Comparison of ENCODE assay signal across 24 mouse cellular contexts in the genomic region with DNA sequence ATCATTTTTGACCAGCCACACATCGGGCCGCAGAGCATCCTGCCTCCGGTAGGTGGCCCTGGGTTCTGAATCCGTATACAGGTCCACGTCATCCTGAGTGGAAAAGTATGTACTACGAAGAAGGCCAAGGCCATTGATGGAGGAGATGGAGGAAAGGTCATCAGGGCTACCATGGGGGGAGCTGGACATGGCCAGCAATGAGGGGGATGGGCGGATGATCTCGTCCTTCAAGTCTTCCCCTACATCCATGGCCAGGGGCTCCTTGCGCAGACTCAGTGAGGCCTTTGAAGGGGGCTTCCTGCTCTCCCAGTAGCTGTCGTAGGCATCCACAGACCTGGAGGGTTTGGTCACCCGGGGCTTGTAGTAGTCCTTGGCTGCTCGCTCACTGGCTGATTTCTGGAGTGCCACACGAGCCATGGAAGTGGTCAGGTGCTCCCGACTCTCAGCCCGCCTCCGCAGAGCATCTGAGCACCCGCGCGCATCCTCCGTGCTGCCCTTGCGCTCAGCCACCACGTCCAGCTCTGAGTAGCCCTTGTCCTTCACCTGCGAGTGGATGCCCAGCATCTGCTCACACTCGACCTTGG. TPM values are rescaled to one million over a fixed set of nuclear protein-coding genes. Genes with fewer than 3 reads are reported as not detected.
DNase-seq lines count a peak whose midpoint lies in the region; ATAC-seq and TF ChIP-seq lines count a peak whose summit lies in the region.
"Had no signal": no experiment of that assay in that cellular context is flagged by ENCODE, and none has a peak within 500 bp of the region (broad histone marks: within the 10 kb centered on the region; RNA-seq: fewer than 3 reads in every experiment).

No protein-coding gene starts in this region.

- peak overlapping the region; percentile 29; the same call in 1 of the 2 replicates for H3K4me3 ChIP-seq in E14TG2a.4 (replicated peaks; ENCODE audit: low read length)
- H3K4me3 ChIP-seq in forebrain, embryonic 10.5 days = no peak overlapping the region
- H3K4me3 ChIP-seq: embryonic facial prominence, embryonic 15.5 days; heart, embryonic 13.5 days; hindbrain, embryonic 13.5 days; limb, embryonic 15.5 days; liver, embryonic 15.5 days; lung, embryonic 15.5 days; midbrain, embryonic 13.5 days; neural tube, embryonic 12.5 days had no signal

- H3K4me1 ChIP-seq in E14TG2a.4 (replicated peaks; ENCODE audit: low read depth, low read length) = peaks cover 65% of the 10 kb centered on the region
- H3K4me1 ChIP-seq in forebrain, embryonic 10.5 days = no peaks in the 10 kb centered on the region
- H3K4me1 ChIP-seq: midbrain, embryonic 13.5 days; neural tube, embryonic 12.5 days had no signal

- 0 out of 2 replicates have a peak, but pooled peaks have one; percentile 16 for ATAC-seq in cerebellum, adult (ENCODE audit: insufficient number of reproducible peaks, low FRiP score, low TSS enrichment)
- ATAC-seq: activated CD4-positive, CD25-positive, alpha-beta regulatory T cell, adult 4 months; midbrain, embryonic 13.5 days had no signal

- H3K27me3 ChIP-seq in E14TG2a.4 (ENCODE audit: insufficient read depth, low read length) = no peaks in the 10 kb centered on the region
- no peaks in the 10 kb centered on the region for H3K27me3 ChIP-seq in forebrain, embryonic 10.5 days (ENCODE audit: poor library complexity, severe bottlenecking)
- H3K27me3 ChIP-seq: CH12.LX; embryonic facial prominence, embryonic 15.5 days; heart, embryonic 13.5 days; hindbrain, embryonic 13.5 days; limb, embryonic 15.5 days; liver, embryonic 15.5 days; lung, embryonic 15.5 days; megakaryocyte, embryonic 14.5 days; midbrain, embryonic 13.5 days; neural tube, embryonic 12.5 days had no signal

- no peak for DNase-seq in cerebellum, postnatal 4 days (ENCODE audit: low spot score in 2 of 2)
- DNase-seq in cerebellum, adult 11 months = peak; percentile 73
- peak; percentile 86 for DNase-seq in cerebellum, adult 9-11 months
- DNase-seq in layer of hippocampus, adult 9-11 months = no peak
- DNase-seq in Muller cell, postnatal 12 days (ENCODE audit: inconsistent ontology term) = no peak
- DNase-seq in forebrain, embryonic 10.5 days (ENCODE audit: extremely low spot score, low spot score) = no peak
- DNase-seq: B cell, adult 2 months; lung, postnatal 36 days; retina, postnatal 1 day; right cerebral cortex, postnatal 25 days; spleen, adult 18-20 months had no signal

- 95% methylated on average over 24 of the region's 24 CpGs for whole genome bisulfite sequencing in forebrain, embryonic 10.5 days

- H3K36me3 ChIP-seq in E14TG2a.4 (ENCODE audit: insufficient read depth, low read length) = peaks cover 86% of the 10 kb centered on the region
- H3K36me3 ChIP-seq in forebrain, embryonic 10.5 days (replicated peaks) = peaks cover 69% of the 10 kb centered on the region

- H3K9me3 ChIP-seq in E14TG2a.4 (ENCODE audit: low read length) = no peaks in the 10 kb centered on the region
- no peaks in the 10 kb centered on the region for H3K9me3 ChIP-seq in forebrain, embryonic 10.5 days
- H3K9me3 ChIP-seq: embryonic facial prominence, embryonic 15.5 days; heart, embryonic 13.5 days; hindbrain, embryonic 13.5 days; limb, embryonic 15.5 days; liver, embryonic 15.5 days; lung, embryonic 15.5 days; megakaryocyte, embryonic 14.5 days; midbrain, embryonic 13.5 days; neural tube, embryonic 12.5 days had no signal

- peak; percentile 10; the same call in 1 of the 2 replicates for TF ChIP-seq CTCF in E14TG2a.4 (conservative IDR thresholded peaks at IDR 0.05; ENCODE audit: low read length)

- no peak overlapping the region for H3K27ac ChIP-seq in forebrain, embryonic 10.5 days
- H3K27ac ChIP-seq: embryonic facial prominence, embryonic 15.5 days; heart, embryonic 13.5 days; hindbrain, embryonic 13.5 days; limb, embryonic 15.5 days; liver, embryonic 15.5 days; lung, embryonic 15.5 days; midbrain, embryonic 13.5 days; neural tube, embryonic 12.5 days had no signal

RNA-seq across cellular contexts. Expression of gene Rnf114, which starts 8.5 kb away (rescaled TPM):
- 136 and 137 TPM in 2 replicates for polyA plus RNA-seq in forebrain, embryonic 10.5 days (2016; fragmentation: Nextera tagmentation; extraction: Ambion mirVana)

RNA-seq across cellular contexts. Expression of gene Spata2, which starts 8.8 kb away (rescaled TPM):
- polyA plus RNA-seq in forebrain, embryonic 10.5 days (2016; fragmentation: Nextera tagmentation; extraction: Ambion mirVana) = 21.0 and 21.5 TPM in 2 replicates

RNA-seq across cellular contexts. Expression of gene Snai1, which starts 54.1 kb away (rescaled TPM):
- polyA plus RNA-seq in forebrain, embryonic 10.5 days (2016; fragmentation: Nextera tagmentation; extraction: Ambion mirVana) = 40.4 and 46.9 TPM in 2 replicates
- polyA plus RNA-seq: activated CD4-positive, CD25-positive, alpha-beta regulatory T cell, adult 4 months had no signal

Comparison
In these comparisons a context has a peak if more than half of its experiments do, and no peak if none do; other contexts are left out.
1. DNase-seq: peak in cerebellum, adult 11 months (single experiment) and cerebellum, adult 9-11 months (single experiment); none in cerebellum, postnatal 4 days (0 of 2), layer of hippocampus, adult 9-11 months (single experiment), Muller cell, postnatal 12 days (single experiment) and forebrain, embryonic 10.5 days (single experiment).